Mouse (Mus musculus) frontal cortex, adult 2 months (tissue): ENCODE data around the gene Gm45261. TPM values are rescaled to one million over a fixed set of nuclear protein-coding genes. Genes with fewer than 3 reads are reported as not detected.

Experiments
- DNase-seq, 2 experiments: peaks; one replicate each; pipeline ENCODE4 v3.0.0; 2022; ENCODE audit warnings: low spot score in 1 of 2; ENCODE audit errors: extremely low spot score in 1 of 2
- polyA plus RNA-seq: library from polyadenylated mRNA; depleted of rRNA; stranded (reverse); fragments of >200 nt; gene quantifications from 2 replicates; pipeline ENCODE4 v1.2.3, GENCODE M21; 2012; rRNA removed

The Gm45261 gene
- polyA plus RNA-seq, 1 experiment = not detected

DNA sequence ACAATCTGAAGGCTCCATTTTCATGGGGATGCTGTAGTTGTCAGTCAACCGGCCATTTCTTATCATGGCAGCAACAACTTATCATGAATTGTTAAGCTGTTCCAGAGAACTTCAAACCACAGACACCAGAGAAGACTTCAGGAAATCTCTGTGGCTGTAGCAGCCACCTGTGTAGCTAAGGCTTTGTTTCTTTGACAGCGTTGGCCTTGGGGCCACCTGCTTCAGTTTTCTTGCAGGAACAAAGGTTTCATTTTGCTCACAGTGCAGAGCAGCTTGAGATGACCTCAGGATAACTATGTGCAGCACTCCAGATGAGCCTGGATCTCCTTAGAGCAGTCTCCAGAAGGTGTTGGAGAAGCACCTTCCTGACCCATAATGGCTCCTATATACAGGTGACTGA, 48.7 kb downstream of the Gm45261 start:
- no peak for DNase-seq

DNA sequence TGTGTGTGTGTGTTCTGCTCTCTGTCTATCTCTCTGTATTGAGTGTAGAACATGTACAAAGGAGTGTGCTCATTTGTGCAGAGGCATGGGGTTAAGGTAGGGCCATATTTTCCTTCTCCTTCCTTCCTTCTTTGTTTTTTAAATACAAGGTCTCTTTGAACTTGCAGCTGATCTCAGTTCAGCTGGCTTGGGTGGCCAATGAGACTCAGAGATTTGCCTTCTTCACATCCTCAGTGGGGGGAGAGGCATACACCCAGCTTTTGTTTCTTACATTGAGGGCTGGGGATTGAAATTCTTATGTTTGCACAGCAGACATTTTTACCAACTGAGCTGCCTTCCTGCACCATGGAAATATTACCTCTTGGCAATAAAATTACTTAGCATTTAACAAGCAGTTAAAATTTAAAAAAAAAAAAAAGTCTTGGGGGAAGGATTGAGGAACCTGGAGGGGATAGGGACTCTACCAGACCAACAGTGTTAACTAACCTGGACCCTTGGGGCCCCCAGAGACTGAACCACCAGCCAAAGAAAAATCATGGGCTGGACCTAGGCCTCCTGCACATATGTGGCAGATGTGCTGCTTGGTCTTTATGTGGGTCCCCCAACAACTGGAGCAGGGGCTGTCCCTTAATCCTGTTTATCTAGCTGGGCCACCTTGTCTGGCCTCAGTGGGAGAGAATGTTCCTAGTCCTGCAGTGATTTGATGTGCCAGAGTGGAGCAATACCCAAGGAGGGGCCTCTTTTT, 50.8 kb downstream of the Gm45261 start:
- no peak for DNase-seq

DNA sequence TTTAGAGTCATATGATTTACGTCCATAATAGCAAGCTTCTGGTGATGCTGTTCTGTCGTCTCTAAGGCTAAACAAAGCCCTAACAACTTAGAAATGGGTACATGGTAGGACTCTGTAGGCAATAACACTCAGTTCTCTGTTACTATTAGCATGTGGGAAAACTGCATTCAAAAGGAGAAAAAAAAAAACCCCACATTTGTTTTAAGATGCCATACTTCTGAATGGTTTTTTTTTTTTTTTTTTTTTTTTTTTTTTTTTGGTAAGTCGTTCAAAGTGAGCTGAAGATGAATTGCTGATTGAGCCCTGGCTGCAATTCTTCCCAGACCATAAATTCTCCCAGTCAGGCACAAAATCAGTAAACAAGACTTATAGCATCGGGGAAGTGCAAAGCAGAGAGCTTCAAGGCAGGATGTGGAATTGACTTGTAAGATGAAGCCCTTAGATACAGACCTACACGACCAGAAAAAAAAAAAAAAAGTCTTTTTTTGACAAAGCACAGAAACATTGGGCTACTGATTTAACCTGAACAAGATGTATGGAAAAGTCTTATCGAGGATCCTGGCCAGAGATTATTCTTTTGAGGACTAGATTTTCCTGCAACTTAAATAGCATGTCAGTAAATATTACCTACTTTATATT, 51.7 kb downstream of the Gm45261 start:
- DNase-seq = no peak

DNA sequence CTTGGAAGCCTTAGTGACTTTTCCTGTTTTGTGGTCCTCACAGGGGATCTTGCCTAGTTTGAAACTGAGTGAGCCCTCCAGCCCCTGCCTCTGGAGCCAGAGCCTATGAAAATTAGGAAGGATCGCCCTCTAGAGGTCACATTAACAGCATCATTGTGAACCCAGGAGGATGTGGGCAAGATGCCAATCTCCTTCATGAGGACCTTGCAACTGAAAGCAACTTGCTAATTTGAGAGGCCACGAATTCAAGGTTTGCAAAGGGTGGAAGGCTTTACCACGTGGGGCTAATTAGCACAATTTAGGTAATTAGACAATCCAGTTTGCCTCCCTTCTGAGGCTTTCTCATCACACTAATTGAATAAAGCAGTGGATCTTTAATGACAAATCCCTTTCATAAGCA, 52.7 kb downstream of the Gm45261 start:
- peak; percentile 63 to 87 for DNase-seq

DNA sequence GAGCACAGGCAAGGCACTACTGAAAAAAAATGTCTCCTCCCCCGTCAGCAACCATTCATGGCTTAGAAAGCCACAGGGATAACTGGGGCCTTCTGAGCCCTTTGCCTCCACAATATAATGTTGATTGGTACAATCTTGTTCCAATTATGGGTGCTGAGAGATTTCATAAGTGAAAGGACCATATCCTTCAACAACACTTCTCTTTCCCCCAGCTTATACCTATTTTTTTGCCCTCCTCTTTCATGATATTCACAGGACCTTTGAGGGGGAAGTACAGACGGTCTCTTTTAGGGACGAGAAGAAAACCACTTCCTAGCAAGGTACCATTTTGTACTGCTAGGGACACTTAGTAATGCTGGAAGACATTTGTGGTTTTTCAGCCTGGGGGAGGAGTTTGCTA, 57.1 kb downstream of the Gm45261 start:
- no peak for DNase-seq

- DNase-seq = no peak
Observed at GRCm38 (mm10) chr1:80403366-80403893, 57.8 kb downstream of the Gm45261 start.

DNA sequence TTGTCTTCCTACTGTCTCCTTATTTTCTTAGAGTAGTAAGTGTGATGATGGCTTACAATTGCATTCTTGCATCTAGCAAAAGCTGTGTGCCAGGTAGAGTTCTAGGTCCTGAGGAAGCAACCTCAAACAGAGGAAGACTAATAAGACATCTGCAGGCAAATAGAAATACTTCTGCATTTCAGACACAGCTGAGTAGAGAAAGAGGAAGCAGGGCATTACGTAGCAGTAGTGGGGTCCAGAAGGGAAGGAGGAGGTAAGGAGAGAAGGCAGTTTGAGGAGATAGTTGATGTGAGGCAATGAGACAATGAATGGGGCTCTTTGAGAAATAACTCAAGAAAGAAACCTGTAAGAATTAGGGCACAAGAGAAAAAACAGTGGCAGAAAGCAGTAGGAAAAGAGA, 59.3 kb downstream of the Gm45261 start:
- no peak for DNase-seq

Other genes starting within 250 kb of the Gm45261 start
- not detected in 2 replicates for gene Fam124b, start 243.0 kb downstream of the Gm45261 start, polyA plus RNA-seq
- gene Cul3, start 121.0 kb downstream of the Gm45261 start, polyA plus RNA-seq = 71.0 and 88.4 TPM in 2 replicates